Mouse (Mus musculus): ENCODE measurements at regions not wholly inside any gene's neighbourhood (a gene's known extent, or its start where the extent isn't known, plus 50 kb on each side); places are given as distances from the start of the nearest gene placed in this dataset.

DNA sequence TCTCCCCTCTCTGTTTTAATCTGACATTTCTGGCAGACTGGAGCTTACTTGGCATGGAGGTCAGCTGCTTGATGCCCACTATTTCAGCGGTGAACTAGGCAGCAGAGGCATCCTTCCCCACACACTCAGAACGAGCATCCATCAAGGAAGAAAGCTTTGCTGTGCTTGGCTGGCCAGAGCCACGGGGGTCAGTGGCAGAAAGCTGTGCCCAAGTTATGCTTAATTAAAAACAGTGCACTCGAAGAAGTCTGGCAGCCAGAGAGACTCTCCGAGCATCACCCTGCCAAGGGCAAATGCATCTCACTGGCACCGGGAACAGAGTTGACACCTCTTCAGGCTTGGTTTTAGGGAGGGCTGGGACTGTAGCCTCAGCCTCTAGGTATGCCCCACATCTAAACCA, 168.3 kb downstream of the Gm45692 start:
- no peak for DNase-seq

DNA sequence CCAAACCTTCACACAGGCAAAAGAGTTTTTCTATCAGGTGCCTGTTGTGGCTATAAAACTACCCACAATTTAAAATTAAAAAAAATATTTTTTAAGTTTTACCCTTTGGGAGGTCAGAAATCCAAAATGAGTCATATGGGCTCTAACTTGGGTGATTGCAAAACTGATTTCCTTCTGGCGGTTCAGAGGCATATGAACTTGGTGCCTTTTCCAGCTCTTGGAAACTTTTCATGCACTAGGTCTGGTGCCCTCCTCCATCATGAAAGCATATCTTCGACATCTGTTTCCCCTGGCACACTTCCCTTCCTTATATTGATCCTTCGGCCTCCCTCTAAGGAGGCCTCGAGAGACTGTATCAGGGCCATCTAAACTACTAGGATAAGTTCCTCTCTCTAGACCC, 168.8 kb downstream of the Gm45692 start:
- no peak for DNase-seq

DNA sequence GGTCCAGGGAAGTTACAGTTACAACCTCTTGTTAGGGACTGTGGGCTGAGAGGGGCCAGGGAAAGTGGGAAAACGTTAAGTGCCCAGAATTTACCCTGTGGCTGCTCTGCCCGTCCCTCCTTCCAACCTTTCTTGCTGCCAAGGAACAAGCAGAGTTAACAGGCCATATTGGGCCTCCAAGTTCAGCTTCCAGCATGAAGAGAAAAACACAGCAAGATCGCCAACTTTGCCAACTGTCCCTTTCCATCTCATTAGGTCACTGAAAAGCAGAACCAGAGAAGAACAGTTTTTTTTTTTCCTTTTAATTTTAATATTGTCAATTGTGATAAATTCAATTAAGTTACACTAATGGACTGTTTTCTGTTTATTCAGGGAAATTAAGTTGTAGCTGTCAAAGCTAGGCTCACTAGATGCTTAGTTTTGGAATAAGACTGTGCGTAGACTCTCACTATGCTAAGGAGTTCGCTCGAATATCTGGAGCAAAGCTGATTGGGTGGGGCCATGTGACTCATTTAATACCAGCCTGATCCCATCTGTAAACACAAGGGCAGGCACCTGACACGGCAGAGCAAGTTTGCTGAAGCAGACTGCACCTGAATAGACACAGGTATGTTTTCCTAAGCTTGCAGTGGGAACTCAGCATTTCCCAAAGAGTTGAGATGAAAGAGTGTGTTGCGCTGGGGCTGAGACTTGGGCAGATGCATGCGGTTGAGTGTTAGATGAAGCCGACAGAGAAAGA, 178.9 kb downstream of the Gm45692 start:
- no peak for DNase-seq

DNA sequence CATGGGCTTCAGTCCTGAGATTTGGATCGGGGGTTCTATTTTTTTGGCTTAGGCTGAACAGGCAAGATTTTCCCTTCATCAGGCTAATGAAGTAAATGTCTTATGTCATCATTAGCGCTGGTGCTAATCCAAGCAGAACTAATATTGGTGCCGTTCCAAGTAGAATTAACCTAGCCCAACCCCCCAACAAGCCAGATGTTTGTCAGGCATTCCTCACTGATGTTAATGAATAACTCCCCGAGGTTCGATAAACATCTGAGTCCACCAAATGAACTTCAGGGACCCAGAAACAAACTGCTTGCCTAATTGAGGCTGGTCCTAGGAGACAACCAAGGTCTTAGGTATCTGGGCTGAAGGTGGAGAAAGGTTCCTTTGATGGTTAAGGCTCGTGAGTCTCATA, 180.9 kb downstream of the Gm45692 start:
- peak; percentile 23 for DNase-seq

DNA sequence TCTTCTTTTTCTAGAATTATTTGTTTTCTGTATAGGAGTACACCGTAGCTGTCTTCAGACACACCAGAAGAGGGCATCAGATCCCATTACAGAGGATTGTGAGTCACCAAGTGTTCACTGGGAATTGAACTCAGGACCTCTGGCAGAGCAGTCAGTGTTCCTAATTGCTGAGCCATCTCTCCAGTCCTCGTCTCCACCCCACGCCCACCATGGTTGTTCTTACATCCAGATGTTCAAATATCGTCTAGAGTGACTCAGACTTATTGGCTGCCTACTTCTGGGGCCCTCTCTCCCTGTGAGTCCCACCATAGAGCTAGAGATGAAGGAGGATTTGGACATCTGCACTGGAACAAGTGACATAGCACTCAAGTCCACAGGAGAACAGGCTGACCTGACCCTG, 182.6 kb downstream of the Gm45692 start:
- DNase-seq, result no peak

DNA sequence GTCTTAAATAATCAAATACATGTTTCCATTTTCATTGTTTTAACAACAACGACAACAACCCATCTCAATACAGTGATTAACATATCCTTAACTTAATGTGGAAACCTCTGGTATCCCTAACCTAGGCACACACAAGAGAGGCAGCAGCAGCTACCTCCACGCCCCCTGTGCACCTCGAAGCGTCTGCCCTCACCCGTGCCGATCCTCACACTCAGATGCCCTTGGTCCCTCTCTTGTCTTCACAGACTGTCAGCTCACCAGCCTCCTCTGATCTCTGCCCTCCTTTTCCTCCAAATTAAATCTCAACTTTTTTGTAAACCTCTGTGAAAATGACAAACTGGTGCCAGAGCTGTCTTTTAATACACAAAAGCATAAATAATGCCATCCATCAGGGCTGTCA, 185.2 kb downstream of the Gm45692 start:
- DNase-seq, result no peak

DNA sequence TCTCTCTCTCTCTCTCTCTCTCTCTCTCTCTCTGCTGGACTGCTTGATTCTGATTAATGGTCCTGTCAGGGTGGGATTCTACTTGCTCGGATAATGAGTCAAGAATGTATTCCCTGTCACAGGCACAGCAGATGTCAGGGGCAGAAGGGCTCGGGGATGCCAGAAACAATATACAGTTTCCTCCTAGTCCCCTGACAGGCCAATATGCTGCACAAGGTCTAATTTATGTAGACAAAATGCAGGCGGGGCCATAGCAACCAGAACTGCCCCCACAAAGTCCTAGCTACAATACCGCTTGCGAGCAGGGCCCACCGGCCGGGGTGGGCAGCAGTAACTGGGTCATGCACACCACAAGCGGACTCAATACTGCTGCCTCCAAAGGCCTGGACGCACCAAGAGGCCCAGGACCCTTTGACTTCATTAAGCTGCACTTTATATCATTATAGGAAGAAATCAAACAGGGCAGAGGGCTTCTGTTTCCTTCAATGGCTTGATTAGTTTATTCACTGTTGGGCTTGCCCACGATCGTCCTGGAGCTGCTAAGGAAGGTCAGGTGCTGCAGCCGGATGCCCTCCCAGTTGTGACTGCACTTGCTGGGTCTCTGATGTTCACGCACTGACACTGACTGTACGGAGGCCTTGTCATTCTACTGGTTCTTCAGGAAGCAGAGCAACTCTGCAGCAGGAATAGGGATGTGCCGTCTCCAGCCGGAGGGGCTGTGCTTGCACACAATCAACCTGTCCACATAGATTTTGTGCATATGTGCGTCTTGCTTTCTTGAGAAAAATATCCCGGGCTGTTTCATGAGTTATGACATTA, 185.9 kb downstream of the Gm45692 start:
- DNase-seq, result no peak

DNA sequence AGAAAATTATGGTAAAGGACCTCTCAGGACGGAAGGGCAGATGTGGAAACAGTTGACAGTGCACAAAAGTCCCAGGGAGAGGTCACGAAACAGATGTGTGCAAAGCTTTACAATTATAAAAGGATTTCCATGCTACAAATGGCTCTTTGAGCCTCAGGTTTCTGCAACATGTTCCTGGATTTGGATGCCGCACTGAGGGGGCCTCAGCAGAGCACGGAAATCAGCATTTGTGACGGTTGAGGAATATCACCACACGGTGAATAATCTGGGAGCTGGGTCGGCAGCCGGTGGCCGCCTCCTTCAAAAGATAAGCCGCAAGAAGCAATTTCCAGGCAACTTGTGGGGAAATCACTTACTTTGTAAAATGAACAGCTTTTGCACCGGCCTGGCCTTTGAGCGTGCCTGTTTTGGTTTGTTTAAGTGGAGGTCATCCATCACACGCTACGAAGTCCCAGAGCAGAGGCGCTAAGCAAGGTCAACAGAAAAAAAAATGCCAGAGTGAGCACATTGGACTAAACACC, 188.8 kb downstream of the Gm45692 start:
- DNase-seq, result no peak

DNA sequence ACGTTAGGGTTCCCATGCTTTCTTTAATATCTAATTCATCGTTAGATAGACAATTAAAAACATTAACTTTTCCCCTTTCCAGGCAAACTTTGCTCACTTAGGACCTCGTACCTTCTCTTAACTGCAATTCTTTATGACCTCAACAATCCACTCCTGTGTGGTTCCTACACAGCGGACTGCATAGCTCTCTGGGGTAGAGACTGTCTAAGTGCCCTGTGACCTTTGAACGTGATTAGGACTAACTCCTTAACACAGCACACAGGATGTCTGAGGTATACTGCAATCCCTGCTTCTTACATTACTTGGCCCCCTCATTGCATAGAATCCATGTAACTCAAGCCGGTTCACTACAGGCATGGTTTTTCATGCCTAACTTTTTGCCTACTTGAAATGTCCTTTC, 190.4 kb downstream of the Gm45692 start:
- DNase-seq, result no peak

DNA sequence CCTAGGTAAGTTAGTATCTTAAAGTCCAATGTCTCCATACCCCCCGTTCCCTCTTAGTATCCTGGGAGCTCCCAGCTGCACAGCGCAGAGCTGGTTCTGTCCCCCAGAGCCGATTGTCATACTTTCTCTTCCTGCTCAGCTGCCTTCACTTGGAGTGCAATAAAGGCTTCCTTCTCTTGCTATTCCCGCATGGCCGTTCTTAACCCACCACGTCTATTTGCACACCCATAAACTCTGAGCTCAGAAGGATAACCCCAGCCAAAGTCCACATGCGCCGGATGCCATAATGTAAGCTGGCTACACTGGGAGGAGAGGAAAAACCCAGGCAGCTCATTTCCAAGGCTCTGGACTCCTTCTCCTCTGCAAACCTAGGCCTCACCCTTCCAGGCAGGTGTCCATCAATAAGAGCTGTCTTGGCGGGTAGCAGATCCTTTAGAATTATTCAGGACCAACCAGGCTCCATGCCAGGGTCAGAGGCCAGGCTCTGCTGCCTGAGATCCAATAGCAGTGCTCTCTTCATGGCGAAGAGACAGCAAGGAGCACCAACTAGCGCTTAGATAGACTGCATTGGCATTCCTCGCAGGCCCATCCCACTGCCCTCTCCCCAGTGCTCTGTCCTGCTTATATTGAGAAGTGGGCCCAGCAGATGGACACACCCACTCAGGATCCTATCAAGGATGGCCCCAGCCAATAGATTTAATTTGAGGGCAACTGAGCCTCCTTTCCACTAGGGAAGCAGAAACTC, 204.4 kb downstream of the Gm45692 start:
- no peak for DNase-seq

DNA sequence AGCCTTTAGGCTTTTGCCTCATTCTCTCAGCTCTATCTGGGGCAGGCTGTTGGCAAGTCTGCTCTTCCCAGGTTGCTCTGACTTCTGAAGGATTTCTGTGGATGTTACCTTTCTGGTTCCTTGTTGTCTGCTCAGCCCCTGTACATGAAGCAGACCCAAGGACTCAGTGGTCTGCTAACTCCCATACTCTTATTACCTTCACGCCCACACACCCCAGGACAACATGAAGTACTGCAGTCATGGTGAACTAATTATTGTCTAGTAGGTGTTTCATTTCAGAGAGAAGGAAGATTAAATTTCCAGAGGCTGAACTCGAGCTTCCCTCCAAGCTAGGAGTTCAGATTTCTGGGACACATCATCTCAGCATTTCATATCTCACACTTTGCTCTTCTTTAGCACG, 205.3 kb downstream of the Gm45692 start:
- DNase-seq, result no peak

DNA sequence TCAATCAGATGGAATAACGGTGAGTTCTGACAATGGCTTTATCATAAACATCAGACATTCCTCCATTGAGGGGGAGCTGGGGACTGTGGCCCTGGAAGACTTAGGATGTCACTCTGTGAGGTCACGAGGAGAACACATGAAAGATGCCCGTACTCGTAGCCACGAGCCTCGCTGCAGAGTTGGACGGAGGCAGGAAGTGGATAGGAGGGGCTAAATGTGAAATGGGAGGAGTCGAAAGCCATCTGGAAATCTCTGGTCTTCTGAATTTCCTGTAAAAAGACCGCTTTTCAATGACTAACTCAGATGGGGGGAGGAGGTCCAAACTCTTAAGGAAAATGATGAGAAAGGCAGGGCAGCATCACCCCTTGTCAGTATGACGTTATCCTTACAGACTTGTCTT, 210.5 kb downstream of the Gm45692 start:
- no peak for DNase-seq

DNA sequence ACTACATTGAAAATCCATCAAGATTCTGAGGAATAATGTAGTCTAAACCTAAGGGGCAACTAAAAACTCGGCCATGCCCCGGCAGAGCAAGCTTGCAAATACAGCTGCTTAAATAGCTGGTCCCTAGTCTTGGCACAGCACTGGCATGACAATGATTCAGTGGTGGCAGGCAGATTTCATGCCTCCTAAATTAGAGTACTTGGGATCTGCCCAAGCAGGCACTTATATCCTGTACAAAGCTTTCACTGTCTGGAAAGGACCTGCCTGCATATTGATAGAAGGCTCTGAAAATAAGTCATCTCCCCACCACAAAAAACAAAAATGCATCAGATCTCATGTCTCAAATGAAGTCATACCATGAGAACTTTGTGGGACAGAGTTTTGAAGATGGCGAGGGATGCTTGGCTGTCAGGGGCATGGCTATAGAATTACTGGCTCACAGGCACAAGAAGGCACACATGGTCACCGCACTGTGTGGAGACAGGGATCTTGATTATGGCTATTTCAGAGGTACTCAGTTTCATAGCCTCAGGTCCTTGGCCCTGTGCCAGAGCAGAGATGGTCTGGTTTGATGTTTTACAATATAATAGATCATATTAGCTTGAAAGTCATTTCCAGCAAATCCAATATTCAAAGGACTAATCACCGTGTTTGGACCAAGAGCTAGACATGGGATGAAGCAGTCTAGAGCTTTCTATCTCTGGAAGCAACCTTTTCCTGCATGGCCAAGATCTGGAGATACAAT, 217.7 kb downstream of the Gm45692 start:
- no peak for DNase-seq

DNA sequence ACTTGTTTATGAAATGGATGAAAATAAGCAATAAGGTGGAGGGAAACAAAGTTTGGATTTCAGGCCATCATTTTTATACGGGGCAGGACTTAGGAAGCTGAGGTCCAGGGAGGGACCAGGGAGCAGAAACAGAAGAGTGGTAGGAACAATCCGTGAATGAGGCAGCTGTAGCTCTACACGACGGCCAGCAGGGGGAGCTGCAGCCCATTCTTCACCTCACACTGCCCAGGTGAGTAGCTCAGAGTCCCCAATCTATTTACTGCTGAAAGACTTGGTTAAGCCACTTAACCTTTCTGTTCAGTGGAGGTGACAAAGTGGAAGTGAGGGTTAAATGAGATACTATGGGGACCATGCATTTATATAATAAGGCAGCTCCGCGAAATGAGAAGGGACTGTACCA, 225.7 kb downstream of the Gm45692 start:
- DNase-seq, result peak; percentile 31

DNA sequence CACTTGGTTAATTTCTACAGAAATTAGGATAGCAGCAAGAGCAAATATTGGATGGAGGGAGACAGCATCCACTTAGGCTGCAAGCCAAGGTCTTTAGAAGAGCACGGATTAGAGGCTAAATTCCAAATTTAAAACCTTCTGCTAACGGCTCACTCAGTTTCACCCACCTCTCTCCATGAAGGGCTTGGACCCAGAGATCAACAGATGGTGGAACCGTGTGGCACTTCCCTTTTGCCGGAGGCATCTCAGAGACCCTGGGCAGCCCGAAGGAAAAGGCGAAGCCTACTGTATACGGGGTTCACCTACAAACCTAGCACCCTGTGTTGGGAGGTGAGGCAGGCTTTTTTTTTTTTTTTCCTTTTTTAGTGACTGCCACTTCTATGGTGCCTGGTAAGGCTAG, 229.9 kb downstream of the Gm45692 start:
- DNase-seq, result no peak

DNA sequence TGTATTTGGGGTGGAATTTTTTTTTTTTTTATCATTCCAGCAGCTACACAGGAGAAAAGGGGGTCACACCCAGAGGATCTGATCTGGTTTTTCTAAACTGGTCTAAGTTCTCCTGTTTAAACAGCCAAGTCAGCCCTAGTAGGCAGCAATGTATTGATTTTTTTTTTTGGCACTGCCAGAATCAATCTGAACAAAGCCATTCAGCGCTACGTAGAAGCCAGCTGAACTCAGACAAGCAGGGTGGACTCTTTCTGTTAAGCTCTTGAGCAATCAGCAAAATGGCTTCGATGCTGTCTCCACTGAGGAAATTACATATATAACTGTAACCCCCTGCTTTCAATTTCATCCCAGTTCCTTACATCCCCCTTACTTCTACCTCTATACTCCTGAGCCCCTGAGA, 230.5 kb downstream of the Gm45692 start:
- no peak for DNase-seq

DNA sequence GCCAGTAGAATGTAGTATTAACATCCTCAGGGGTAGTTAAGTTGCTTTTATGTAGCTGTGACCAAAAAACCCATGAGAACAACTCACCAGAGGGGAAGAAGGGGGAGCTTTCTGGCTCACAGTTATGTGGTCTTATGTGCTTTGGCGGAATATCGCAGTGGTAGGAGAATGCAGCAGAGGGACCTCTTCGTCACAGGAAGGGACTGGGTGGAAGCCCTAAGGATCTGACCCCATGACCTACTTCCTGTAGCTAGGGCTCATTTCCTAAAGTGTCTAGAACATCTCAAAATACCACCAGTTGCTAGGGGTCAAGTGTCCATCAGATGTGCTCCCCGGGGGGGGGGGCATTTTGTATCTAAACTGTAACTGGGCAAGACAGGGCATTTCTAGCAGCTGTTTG, 231.3 kb downstream of the Gm45692 start:
- DNase-seq, result peak; percentile 7

DNA sequence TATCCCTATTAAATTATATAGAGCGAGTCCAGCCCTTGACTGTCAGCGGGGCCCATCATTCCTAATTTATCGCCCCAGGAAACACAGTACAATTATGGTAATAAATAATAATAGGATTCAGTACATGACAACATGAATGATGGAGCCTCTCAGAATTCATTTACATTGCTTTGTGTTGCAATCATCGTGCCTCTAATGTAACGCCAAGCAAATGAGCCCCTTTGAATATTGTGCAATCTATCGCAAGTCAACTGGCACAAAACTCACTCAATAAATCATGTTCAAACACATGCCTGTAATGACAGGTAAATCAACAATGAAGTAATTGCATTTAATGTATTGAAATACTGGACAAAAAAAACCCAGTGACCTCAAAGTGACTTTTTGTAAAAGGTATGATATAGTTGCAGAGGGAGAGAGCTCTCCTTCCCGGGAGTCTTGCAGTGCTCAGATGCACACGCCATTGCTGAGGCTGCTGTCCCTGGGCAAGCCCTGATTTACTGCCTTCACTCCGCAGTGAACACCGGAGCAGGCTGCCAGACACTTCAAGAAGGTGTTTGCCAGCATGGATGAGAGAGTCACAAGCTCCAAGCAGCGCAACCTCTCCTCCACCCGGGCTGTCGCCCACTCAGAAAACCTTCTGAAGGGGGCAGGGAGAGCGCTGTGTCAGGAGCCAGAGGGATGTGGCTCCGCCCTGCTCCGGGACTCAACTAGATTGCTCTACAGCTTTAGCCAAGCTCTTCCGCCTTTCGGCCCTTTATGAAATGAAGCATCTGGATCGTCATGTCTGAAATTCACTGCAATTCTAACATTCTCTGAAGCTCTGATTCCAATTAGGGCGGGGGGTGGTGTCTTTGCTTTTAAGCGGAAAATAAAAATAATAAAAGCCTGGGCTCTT, 232.6 kb downstream of the Gm45692 start:
- DNase-seq, result peak; percentile 36

DNA sequence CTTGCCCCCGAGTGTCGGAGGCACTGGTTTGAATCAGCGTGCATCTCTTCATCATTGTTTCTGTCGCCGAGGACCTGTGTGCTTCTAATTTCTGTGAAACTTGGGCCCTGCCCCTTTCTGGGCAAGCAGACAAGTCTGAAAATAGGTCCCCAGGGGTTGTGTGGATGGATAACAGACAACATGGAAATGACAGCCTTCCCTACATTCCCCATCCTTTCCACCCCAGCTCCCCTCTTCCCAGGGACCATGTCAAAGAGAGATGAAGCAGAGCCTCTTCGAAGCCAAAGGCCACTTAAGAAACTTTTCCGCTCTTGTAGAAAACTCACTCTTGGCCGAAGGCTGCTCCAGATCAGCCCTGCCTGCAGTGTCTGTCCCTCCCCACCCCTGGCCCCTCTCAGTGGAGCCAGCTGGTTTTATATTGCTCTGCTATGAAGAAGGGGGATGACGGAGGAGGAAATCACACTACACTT, 233.2 kb downstream of the Gm45692 start:
- DNase-seq, result peak; percentile 58

DNA sequence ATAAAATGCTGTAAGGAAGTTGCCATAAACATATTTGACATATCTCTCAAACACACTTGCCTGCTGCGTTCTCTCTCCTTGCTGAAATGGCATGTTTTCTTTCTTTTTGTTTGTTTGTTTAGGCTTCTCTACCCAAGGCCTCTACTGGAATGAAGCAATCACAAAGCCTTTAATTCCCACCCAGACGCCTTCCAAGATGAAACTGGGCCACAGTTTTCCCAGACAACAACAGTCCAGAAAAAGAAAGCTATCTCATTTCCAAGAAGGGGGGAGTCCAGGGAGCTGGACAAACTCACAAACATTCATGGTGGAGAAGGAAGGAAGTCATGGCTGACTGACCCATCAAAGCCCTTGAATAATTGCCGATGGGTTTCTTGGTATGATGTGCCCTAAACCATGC, 234.1 kb downstream of the Gm45692 start:
- DNase-seq, result peak; percentile 4

DNA sequence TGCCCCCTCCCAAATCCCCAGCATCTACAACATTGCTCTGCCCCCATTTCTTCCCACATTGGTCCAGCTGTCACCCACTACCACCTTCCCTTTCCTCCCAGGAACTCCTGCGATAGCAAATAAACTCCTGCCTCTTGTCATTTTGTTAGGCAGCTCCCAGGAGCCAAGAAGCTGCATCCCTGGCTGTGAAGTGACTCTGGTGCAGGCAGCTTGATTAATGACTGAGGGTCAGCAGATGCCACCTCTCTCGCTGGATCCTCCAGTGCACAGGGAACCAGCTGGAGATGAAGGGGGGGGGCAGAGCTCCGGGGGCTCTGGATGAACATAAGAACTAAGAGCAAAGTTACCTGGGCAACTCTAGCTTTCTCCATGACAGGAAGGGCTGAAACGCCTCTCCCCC, 235.2 kb downstream of the Gm45692 start:
- DNase-seq, result peak; percentile 5

DNA sequence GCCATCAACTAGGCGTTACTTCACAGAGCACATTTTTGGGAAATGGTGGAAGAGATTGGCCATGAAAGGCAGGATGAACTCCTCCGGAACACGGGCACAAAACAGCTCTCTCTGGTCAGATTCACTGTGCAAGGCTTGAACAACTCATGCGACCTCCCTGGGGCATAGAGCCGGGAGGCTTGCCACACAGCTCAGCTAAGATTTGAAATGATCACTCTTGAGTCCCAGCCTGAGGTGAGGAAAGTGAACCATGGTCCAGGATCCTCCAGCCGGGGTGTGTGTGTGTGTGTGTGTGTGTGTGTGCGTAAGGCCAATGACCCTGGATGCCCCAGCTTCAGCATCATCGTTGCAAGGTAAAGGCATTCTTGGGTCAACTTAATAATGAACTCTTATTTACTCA, 237.5 kb downstream of the Gm45692 start:
- DNase-seq, result no peak

All from kidney, adult 18-20 months (tissue).